Mouse (Mus musculus) hindbrain, embryonic 10.5 days (tissue): Measurements from ENCODE around the gene Itk. TPM values are rescaled to one million over a fixed set of nuclear protein-coding genes. Genes with fewer than 3 reads are reported as not detected.

Experiments
- DNase-seq: peaks from one replicate; pipeline ENCODE4 v3.0.0-alpha.2; 2017; ENCODE audit warnings: low spot score
- H3K27ac ChIP-seq: fragments of 300-500 bp; sonication (generic); 2 replicates; pipeline ENCODE4 v1.5.1; 2016; ENCODE audit warnings: mild to moderate bottlenecking, moderate library complexity
- H3K27me3 ChIP-seq: fragments of 300-500 bp; sonication (generic); 2 replicates; pipeline ENCODE4 v1.6.1; 2016; ENCODE audit warnings: mild to moderate bottlenecking; ENCODE audit not compliant: poor library complexity, insufficient read depth, severe bottlenecking
- H3K36me3 ChIP-seq: fragments of 300-500 bp; sonication (generic); 2 replicates; pipeline ENCODE4 v1.6.1; 2016; ENCODE audit warnings: mild to moderate bottlenecking, moderate library complexity
- H3K4me1 ChIP-seq: fragments of 300-500 bp; sonication (generic); replicated peaks from 2 replicates; pipeline ENCODE4 v1.6.1; 2016; ENCODE audit warnings: mild to moderate bottlenecking
- H3K4me3 ChIP-seq: fragments of 300-500 bp; sonication (generic); 2 replicates; pipeline ENCODE4 v1.5.1; 2016; ENCODE audit warnings: mild to moderate bottlenecking, moderate library complexity
- H3K9me3 ChIP-seq: fragments of 300-500 bp; sonication (generic); 2 replicates; pipeline ENCODE4 v1.6.1; 2016; ENCODE audit warnings: mild to moderate bottlenecking, moderate library complexity
- WGBS: fragments of 180-500 bp; shearing (Covaris S2); methylation state at CpG from one replicate; pipeline ENCODE4 v1.1.7; 2016; 5-methylcytosine and 5-hydroxymethylcytosine counted together
- polyA plus RNA-seq: library from polyadenylated mRNA; unstranded; fragments of >200 nt; fragmentation: Nextera tagmentation; extraction: Ambion mirVana; gene quantifications from 2 replicates; pipeline ENCODE4 v1.2.1, GENCODE M21; 2016

The Itk gene
- polyA plus RNA-seq, 1 experiment from 2014 or later: not detected

DNA sequence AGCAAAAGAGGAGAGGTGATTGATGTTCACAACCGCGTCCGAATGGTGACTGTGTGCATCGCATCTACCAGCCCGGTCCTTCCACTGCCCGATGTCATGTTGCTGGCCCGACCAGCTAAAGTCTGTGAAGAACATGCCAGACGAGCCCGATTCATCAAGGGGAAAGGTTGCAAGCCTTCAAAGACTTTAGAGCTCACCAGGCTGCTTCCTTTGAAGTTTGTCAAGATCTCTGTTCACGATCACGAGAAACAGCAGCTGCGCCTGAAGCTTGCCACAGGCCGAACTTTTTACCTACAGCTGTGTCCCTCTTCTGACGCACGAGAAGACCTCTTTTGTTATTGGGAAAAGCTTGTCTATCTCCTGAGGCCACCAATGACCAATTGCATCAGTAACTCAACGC is 15.7 kb upstream of the Itk start:
- Histone ChIP-seq H3K27me3 (peaks cover 9% of the 10 kb centered on the region), H3K4me1 (peaks cover 13% of the 10 kb centered on the region; the same call in 1 of the 2 replicates), H3K9me3 (no peaks in the 10 kb centered on the region), H3K4me3 (no peak overlapping the region), H3K36me3 (no peaks in the 10 kb centered on the region), H3K27ac (no peak overlapping the region)
- DNase-seq: no peak
- WGBS: 82% methylated on average over 16 of the region's 16 CpGs

DNA sequence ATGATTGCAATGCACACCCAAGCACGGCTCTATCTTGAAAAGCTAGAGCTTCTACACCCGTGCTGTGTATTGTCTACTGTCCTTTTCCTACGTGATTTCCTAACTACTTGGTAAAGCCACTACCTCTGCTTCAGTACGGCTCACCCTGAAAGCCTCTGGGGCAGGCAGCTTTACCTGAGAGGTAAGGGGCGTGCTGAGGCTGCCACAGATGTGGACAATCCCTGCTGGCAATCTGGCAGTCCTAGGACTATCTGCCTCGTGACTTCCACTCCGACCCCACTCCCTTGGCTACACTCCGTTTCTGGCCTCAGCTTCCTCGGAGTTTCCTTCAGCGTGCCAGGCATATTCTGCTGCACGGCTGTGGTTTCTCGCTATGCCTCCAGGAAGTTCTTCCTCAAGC is 12.2 kb upstream of the Itk start:
- Histone ChIP-seq H3K4me1 (peaks cover 10% of the 10 kb centered on the region), H3K4me3 (no peak overlapping the region), H3K36me3 (no peaks in the 10 kb centered on the region), H3K27me3 (peaks cover 2% of the 10 kb centered on the region), H3K9me3 (no peaks in the 10 kb centered on the region), H3K27ac (no peak overlapping the region)
- no peak for DNase-seq
- WGBS: 87% methylated on average over 12 of the region's 12 CpGs

DNA sequence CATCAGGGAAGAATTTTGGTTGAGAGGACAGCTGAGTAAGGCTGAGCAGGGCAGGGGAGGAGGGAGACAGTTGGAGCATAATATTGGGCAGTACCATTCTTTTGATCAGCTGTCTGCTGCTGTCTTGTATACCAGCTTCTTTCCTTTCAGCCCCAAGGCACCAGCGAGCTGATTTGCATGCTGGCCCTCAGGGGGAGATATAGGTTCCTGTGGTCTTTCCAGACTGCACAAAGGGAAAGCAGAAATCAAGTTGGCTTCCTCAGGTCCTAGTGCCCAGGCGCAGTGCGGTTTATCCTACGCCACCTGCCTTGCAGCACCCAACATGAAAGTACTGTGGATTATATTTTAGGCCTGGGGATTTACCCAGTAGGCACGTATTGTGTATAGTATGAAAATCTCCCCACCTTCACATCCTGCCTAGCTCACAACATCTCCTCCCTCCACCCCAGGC is 9.6 kb upstream of the Itk start:
- Histone ChIP-seq H3K4me3 (no peak overlapping the region), H3K36me3 (no peaks in the 10 kb centered on the region), H3K9me3 (no peaks in the 10 kb centered on the region), H3K27me3 (no peaks in the 10 kb centered on the region), H3K27ac (no peak overlapping the region), H3K4me1 (peaks cover 6% of the 10 kb centered on the region)
- DNase-seq: no peak
- 65% methylated on average over 5 of the region's 5 CpGs for WGBS

DNA sequence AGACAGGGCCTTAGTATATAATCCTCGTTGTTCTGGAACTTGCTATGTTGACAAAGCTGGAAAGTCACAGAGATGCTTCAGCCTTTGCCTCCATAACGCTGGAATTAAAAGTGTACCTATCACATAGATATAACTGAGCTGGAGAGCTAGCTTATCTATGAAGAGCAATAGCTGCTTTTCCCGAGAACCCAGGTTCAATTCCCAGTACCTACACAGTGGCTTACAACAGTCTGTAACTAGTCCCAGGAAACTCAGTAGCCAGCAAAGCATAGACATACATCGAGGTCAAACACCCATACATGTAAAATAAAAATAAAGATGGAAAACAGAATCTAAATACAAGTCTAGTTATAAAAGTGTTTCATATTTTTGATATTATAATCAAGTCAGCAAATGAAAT is 9.2 kb upstream of the Itk start:
- Histone ChIP-seq H3K27ac (no peak overlapping the region), H3K27me3 (no peaks in the 10 kb centered on the region), H3K4me1 (peaks cover 6% of the 10 kb centered on the region), H3K9me3 (no peaks in the 10 kb centered on the region), H3K36me3 (no peaks in the 10 kb centered on the region), H3K4me3 (no peak overlapping the region)
- WGBS: 84% methylated on average over 4 of the region's 4 CpGs
- DNase-seq: no peak

DNA sequence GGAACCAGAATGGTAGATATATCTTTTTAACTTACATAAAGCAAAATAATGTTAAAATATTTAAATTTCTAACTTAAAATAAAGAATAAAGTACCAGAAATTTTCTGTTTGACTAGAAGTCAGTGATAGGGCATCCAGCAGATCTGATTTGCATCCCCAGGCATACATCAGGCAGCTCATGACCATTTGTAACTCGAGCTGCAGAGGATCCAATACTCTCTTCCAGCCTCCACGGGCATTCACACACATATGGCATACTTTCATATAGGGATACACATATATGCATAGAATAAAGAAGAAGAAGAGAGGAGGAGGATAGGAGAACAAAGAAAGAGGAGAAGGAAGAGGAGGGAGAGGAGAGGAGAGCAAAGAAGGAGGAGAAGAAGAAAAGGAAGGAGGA is 8.6 kb upstream of the Itk start:
- Histone ChIP-seq H3K36me3 (no peaks in the 10 kb centered on the region), H3K9me3 (no peaks in the 10 kb centered on the region), H3K27me3 (no peaks in the 10 kb centered on the region), H3K4me3 (no peak overlapping the region), H3K4me1 (peaks cover 6% of the 10 kb centered on the region), H3K27ac (no peak overlapping the region)
- no peak for DNase-seq
- 61% methylated on average over 2 of the region's 2 CpGs for WGBS

DNA sequence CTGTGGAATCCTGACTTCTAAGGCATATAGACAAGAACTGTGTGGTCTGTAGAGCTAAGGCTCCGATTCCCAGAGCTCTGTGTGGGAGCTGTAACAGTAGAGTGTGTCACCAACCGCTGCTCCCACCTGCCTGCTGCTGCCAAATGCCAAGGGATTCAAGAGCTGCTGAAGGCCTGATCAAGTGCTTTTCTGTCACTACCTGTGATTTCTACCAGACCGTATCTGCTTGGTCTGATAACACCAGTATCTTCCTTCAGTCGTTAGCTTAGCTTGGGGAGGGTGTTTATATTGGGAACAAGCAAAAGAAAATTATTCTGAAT is 7.5 kb upstream of the Itk start:
- no peak for DNase-seq
- 89% methylated on average over 4 of the region's 4 CpGs for WGBS
- Histone ChIP-seq H3K36me3 (no peaks in the 10 kb centered on the region), H3K4me3 (no peak overlapping the region), H3K27ac (no peak overlapping the region), H3K4me1 (peaks cover 6% of the 10 kb centered on the region), H3K9me3 (no peaks in the 10 kb centered on the region), H3K27me3 (no peaks in the 10 kb centered on the region)

DNA sequence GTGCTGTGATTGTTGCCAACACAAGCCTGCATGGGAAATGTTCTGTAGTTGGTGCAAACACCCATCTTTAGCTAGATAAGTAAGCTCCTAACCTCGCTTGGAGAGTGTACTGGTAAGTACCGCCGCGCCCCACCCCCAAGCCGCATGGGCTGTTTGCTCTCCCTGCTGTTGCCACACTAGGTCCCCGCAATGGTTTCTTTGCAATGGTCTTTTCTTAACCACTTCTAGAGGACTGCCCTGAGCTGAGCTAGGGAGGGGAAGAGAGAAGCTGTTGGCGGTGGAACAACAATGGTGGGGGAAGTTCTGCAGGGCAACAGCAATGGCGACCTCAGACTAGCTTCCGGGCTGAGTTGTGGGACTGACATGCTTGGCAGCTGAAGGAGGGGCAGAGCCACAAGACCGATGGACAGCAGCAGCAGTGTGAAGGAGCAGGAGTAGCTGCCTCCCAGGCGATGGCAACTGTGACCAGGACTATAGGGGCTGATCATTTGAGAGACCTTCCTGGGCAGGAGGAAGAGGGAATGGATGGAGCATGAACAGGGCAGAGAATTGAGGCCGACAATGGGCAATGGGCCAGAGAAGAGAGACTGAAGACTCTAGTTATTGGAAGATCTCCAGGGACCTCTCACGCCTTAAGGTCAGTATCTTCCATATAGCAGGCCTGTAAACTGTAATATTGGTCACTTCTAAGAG is 7.0 kb upstream of the Itk start, which contains the start of gene Fam71b:
Gene Fam71b (plus strand): TSS at position 393 of the 693 bp plus-strand sequence.
- Histone ChIP-seq H3K4me3 (no peak within 1 kb of the TSS), H3K36me3 (no peaks in the 10 kb centered on the region), H3K9me3 (no peaks in the 10 kb centered on the region), H3K27me3 (no peaks in the 10 kb centered on the region), H3K4me1 (peaks cover 6% of the 10 kb centered on the region), H3K27ac (no peak within 1 kb of the TSS)
- WGBS: 71% methylated on average over 13 of the region's 13 CpGs
- DNase-seq: no peak

DNA sequence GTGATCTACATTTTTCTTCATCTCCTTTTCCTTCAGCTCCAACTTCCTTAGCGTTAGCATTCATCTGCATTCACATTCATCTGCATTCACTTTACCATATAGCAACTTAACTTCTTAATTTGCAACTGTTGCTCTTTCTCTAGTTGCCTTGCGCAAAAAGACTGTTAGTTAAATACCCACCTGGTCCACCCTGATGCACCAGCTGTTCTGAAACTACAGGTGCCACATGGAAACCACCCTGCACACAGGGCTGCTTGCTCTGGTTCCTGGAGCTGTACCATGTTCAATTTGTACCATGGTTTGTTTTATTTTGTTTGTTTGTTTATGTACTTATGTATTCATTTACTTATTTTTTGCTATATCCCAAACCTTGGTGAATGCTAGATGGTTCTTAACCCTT is 6.4 kb upstream of the Itk start:
- Histone ChIP-seq H3K4me3 (no peak overlapping the region), H3K4me1 (peaks cover 6% of the 10 kb centered on the region), H3K36me3 (no peaks in the 10 kb centered on the region), H3K27me3 (no peaks in the 10 kb centered on the region), H3K27ac (no peak overlapping the region), H3K9me3 (no peaks in the 10 kb centered on the region)
- DNase-seq: no peak
- WGBS: 93% methylated on average over 2 of the region's 2 CpGs

DNA sequence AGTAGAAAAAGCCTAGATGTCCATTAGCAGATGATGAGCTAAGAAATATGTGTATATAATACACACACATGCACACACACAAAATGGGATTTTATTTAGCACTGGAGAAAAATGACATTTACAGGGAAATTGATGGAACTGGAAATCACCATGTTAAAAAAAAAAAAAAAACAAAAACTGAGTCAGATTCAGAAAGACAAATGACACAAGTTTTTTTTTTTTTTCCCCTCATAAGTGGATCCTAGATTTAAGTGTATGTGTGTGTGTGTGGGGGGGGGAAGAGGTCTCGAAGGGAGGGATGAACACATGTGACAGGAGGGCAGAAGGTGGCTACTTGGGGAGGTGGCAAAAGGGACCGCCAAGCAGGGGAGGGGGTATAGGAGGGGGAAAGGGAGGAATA is 5.8 kb upstream of the Itk start:
- 94% methylated on average over 2 of the region's 2 CpGs for WGBS
- peaks cover 10% of the 10 kb centered on the region for H3K4me1 ChIP-seq

DNA sequence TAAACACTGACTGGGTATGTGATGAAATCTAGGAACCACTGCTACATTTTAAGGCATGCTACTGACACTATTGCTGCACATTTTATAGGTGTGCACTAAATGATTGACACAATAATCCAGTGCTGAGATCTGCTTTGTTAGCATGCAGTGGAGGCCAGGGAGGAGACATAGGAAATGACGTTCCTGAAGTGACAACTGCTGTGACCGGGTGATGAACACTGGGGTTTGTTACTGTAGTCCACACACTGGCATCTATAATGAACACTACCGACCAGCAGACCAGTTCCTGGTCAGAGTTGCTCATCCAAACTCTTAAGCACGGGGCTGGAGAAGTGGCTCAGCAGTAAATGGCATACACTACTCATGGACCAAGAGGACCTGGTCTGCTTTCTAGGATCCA is 4.1 kb upstream of the Itk start:
- H3K4me1 ChIP-seq: 0 out of 2 replicates have a peak, but pooled peaks cover 4% of the 10 kb centered on the region
- no peak overlapping the region for H3K4me3 ChIP-seq
- WGBS: 91% methylated on average over 4 of the region's 4 CpGs
- H3K27ac ChIP-seq: no peak overlapping the region
- H3K36me3 ChIP-seq: no peaks in the 10 kb centered on the region
- no peaks in the 10 kb centered on the region for H3K27me3 ChIP-seq
- no peak for DNase-seq
- no peaks in the 10 kb centered on the region for H3K9me3 ChIP-seq

More for the DNA sequence above, 5.8 kb upstream of the Itk start:
- Histone ChIP-seq H3K27ac (no peak overlapping the region), H3K36me3 (no peaks in the 10 kb centered on the region), H3K4me3 (no peak overlapping the region), H3K27me3 (no peaks in the 10 kb centered on the region), H3K9me3 (no peaks in the 10 kb centered on the region)
- DNase-seq: no peak

DNA sequence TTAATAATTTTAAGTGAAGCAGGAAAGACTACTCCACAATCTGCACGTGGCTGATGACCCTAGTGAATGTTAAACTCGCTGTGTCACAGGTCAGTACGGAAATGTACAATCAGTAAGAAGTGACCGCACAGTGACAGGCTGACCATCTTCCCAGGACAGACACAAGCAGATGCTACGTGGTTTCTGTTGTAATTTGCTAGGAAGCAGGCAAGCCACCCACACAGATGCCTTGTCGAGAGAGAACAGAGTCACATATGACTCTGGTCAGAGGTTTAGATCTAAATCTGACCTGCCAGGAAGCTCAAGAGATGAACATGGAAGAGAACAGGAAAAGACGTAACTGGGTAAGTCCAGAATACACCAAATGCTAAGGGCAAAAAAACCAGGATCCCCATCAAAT is 3.6 kb upstream of the Itk start:
- Histone ChIP-seq H3K4me3 (no peak overlapping the region), H3K4me1 (0 out of 2 replicates have a peak, but pooled peaks cover 4% of the 10 kb centered on the region), H3K27me3 (no peaks in the 10 kb centered on the region), H3K27ac (no peak overlapping the region), H3K36me3 (no peaks in the 10 kb centered on the region), H3K9me3 (no peaks in the 10 kb centered on the region)
- WGBS: 87% methylated on average over 7 of the region's 7 CpGs
- DNase-seq: no peak

DNA sequence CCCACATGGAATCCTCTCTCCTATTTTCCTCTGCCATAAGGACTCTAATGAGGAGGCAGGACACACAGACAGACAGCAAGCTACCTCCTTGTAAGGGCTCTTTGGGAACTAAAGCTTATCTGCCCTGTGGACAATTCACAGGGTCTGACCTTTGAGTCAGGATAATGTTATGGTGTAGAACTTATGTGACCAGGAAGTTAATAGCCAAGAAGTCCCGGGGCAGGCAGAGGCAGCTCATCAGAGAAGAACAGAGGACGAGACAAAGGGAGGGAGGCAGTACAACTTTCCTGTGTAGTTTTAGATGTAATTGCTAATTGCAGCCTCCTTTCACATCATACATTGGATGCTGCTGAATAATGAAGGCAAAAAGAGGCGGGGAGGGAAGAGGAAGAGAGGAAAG is 1.3 kb upstream of the Itk start:
- H3K36me3 ChIP-seq: no peaks in the 10 kb centered on the region
- no peaks in the 10 kb centered on the region for H3K27me3 ChIP-seq
- H3K4me1 ChIP-seq: 0 out of 2 replicates have a peak, but pooled peaks cover 4% of the 10 kb centered on the region
- no peak overlapping the region for H3K27ac ChIP-seq
- DNase-seq: no peak
- no peaks in the 10 kb centered on the region for H3K9me3 ChIP-seq
- H3K4me3 ChIP-seq: no peak overlapping the region
- WGBS: 51% methylated on average over 3 of the region's 3 CpGs

DNA sequence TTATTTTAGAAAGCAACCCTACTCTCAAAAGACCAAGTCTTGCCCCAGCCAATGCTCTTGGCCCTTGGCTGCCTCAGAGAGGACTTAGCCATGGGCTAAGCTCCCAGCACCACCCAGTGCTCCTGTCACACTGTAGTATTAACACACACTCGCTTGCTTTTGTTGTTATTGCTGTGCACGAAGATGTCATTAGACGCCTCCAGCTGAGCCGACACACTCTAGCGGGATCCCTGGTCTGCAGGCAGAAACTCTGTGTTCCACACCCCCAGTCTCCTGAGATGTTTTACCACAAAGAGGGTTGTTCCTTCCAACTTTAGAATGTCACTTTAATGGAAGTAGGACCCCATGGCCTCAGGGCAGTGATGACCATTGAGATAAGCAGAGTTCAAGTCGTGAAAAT is 877 bp downstream of the Itk start:
- Histone ChIP-seq H3K36me3 (no peaks in the 10 kb centered on the region), H3K9me3 (no peaks in the 10 kb centered on the region), H3K27ac (no peak overlapping the region), H3K4me3 (no peak overlapping the region), H3K27me3 (no peaks in the 10 kb centered on the region), H3K4me1 (0 out of 2 replicates have a peak, but pooled peaks cover 4% of the 10 kb centered on the region)
- DNase-seq: no peak
- WGBS: 72% methylated on average over 6 of the region's 6 CpGs

DNA sequence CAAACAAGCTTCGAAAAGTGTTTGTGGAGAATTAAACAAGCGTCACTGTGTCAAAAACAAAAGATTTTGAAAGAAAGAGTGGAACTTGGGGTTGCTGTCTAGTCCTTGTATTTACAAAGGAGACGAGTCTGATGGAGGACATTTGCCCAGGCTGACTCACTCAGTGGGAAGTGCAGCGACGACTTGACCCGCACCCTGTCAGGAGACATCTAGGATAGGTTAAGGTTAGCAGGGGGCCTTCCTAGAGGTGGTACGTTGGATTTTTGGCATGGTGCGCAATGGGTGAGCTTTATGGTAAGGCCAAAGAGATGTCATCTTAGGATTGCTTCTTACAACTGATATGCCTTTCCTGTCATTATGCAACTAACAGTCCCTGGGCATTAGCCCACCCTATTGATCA is 2.3 kb downstream of the Itk start:
- Histone ChIP-seq H3K27me3 (no peaks in the 10 kb centered on the region), H3K4me3 (no peak overlapping the region), H3K4me1 (0 out of 2 replicates have a peak, but pooled peaks cover 4% of the 10 kb centered on the region), H3K27ac (no peak overlapping the region), H3K9me3 (no peaks in the 10 kb centered on the region), H3K36me3 (no peaks in the 10 kb centered on the region)
- 90% methylated on average over 8 of the region's 8 CpGs for WGBS
- no peak for DNase-seq
